Mouse (Mus musculus) frontal cortex, adult (tissue): ENCODE measurements around the gene Rgs6.

Source experiments
- ATAC-seq: cut with Nextera tagmentation; 2 replicates; pipeline ENCODE4 v1.9.2; 2017; ENCODE audit warnings: mild to moderate bottlenecking, moderate library complexity, mixed read lengths; ENCODE audit not compliant: low TSS enrichment

Rgs6 gene

GRCm38 (mm10) chr12:82647876-82648275 lies 59.8 kb downstream of the Rgs6 start:
- ATAC-seq = no peak

GRCm38 (mm10) chr12:82649991-82650390 lies 61.9 kb downstream of the Rgs6 start:
- ATAC-seq = peak; percentile 91

- peak; percentile 91 for ATAC-seq
Observed at GRCm38 (mm10) chr12:82664598-82664997, 76.5 kb downstream of the Rgs6 start.

- peak; percentile 6; the same call in 1 of the 2 replicates for ATAC-seq
Observed at GRCm38 (mm10) chr12:82667441-82667840, 79.3 kb downstream of the Rgs6 start.

- no peak for ATAC-seq
Observed at GRCm38 (mm10) chr12:82670201-82670737, 82.2 kb downstream of the Rgs6 start.

- no peak for ATAC-seq
Observed at GRCm38 (mm10) chr12:82671591-82671990, 83.5 kb downstream of the Rgs6 start.

- ATAC-seq = no peak
Observed at GRCm38 (mm10) chr12:82675137-82675536, 87.0 kb downstream of the Rgs6 start.

GRCm38 (mm10) chr12:82687015-82687414 lies 98.9 kb downstream of the Rgs6 start:
- ATAC-seq = peak; percentile 41; the same call in 1 of the 2 replicates

GRCm38 (mm10) chr12:82698886-82699527 lies 110.9 kb downstream of the Rgs6 start:
- ATAC-seq = peak; percentile 68

- peak; percentile 17; the same call in 1 of the 2 replicates for ATAC-seq
Observed at GRCm38 (mm10) chr12:82699528-82699905, 111.4 kb downstream of the Rgs6 start.

- no peak for ATAC-seq
Observed at GRCm38 (mm10) chr12:82700241-82700640, 112.1 kb downstream of the Rgs6 start.

GRCm38 (mm10) chr12:82700840-82701239 lies 112.7 kb downstream of the Rgs6 start:
- ATAC-seq = peak; percentile 34; the same call in 1 of the 2 replicates

- no peak for ATAC-seq
Observed at GRCm38 (mm10) chr12:82701359-82701758, 113.3 kb downstream of the Rgs6 start.

GRCm38 (mm10) chr12:82710376-82710775 lies 122.3 kb downstream of the Rgs6 start:
- ATAC-seq = no peak

- ATAC-seq = no peak
Observed at GRCm38 (mm10) chr12:82714284-82714683, 126.2 kb downstream of the Rgs6 start.

GRCm38 (mm10) chr12:82723017-82723540 lies 135.0 kb downstream of the Rgs6 start:
- no peak for ATAC-seq

GRCm38 (mm10) chr12:82726255-82726654 lies 138.2 kb downstream of the Rgs6 start:
- peak; percentile 69; the same call in 1 of the 2 replicates for ATAC-seq

- ATAC-seq = peak; percentile 87; the same call in 1 of the 2 replicates
Observed at GRCm38 (mm10) chr12:82731587-82731986, 143.5 kb downstream of the Rgs6 start.

- ATAC-seq = no peak
Observed at GRCm38 (mm10) chr12:82742955-82743354, 154.9 kb downstream of the Rgs6 start.

- no peak for ATAC-seq
Observed at GRCm38 (mm10) chr12:82744026-82744425, 155.9 kb downstream of the Rgs6 start.

- no peak for ATAC-seq
Observed at GRCm38 (mm10) chr12:82744826-82745225, 156.7 kb downstream of the Rgs6 start.

GRCm38 (mm10) chr12:82747099-82747498 lies 159.0 kb downstream of the Rgs6 start:
- ATAC-seq = no peak

- ATAC-seq = no peak
Observed at GRCm38 (mm10) chr12:82751846-82752245, 163.8 kb downstream of the Rgs6 start.
